Mouse (Mus musculus): ENCODE measurements at regions not wholly inside any gene's neighbourhood (a gene's known extent, or its start where the extent isn't known, plus 50 kb on each side); places are given as distances from the start of the nearest gene placed in this dataset.

- DNase-seq: no peak
These were observed 202.2 kb downstream of the Sipa1l2 start for GRCm38 (mm10) chr8:125367374-125367773.

GRCm38 (mm10) chr8:125365004-125365403, 204.6 kb downstream of the Sipa1l2 start:
- no peak for DNase-seq

GRCm38 (mm10) chr8:125359456-125359855, 210.2 kb downstream of the Sipa1l2 start:
- DNase-seq: no peak

- no peak for DNase-seq
These were observed 211.8 kb downstream of the Sipa1l2 start for GRCm38 (mm10) chr8:125357759-125358158.

- no peak for DNase-seq
These were observed 214.5 kb downstream of the Sipa1l2 start for GRCm38 (mm10) chr8:125355059-125355509.

GRCm38 (mm10) chr8:125352276-125352675, 217.3 kb downstream of the Sipa1l2 start:
- no peak for DNase-seq

GRCm38 (mm10) chr8:125351486-125352032, 218.0 kb downstream of the Sipa1l2 start:
- DNase-seq: no peak

GRCm38 (mm10) chr8:125349290-125350025, 220.2 kb downstream of the Sipa1l2 start:
- DNase-seq: peak; percentile 85

- no peak for DNase-seq
These were observed 223.4 kb downstream of the Sipa1l2 start for GRCm38 (mm10) chr8:125346182-125346581.

- DNase-seq: no peak
These were observed 224.0 kb downstream of the Sipa1l2 start for GRCm38 (mm10) chr8:125345571-125345970.

GRCm38 (mm10) chr8:125343867-125344266, 225.7 kb downstream of the Sipa1l2 start:
- DNase-seq: no peak

- DNase-seq: no peak
These were observed 227.1 kb downstream of the Sipa1l2 start for GRCm38 (mm10) chr8:125342521-125342920.

- DNase-seq: no peak
These were observed 228.0 kb downstream of the Sipa1l2 start for GRCm38 (mm10) chr8:125341606-125342005.

- no peak for DNase-seq
These were observed 231.4 kb downstream of the Sipa1l2 start for GRCm38 (mm10) chr8:125338222-125338621.

- no peak for DNase-seq
These were observed 232.0 kb downstream of the Sipa1l2 start for GRCm38 (mm10) chr8:125337444-125338077.

- DNase-seq: no peak
These were observed 232.8 kb downstream of the Sipa1l2 start for GRCm38 (mm10) chr8:125336799-125337198.

- DNase-seq: no peak
These were observed 233.8 kb downstream of the Sipa1l2 start for GRCm38 (mm10) chr8:125335575-125336370.

GRCm38 (mm10) chr8:125335171-125335570, 234.4 kb downstream of the Sipa1l2 start:
- DNase-seq: no peak

- DNase-seq: no peak
These were observed 239.0 kb downstream of the Sipa1l2 start for GRCm38 (mm10) chr8:125330638-125331037.

- no peak for DNase-seq
These were observed 241.0 kb downstream of the Sipa1l2 start for GRCm38 (mm10) chr8:125328650-125329049.

- no peak for DNase-seq
These were observed 241.9 kb downstream of the Sipa1l2 start for GRCm38 (mm10) chr8:125327551-125328262.

- no peak for DNase-seq
These were observed 242.6 kb downstream of the Sipa1l2 start for GRCm38 (mm10) chr8:125327006-125327405.
